Mouse (Mus musculus): ENCODE measurements around the gene Enpp1.
A peak's percentile ranks its signal among the peaks of the same experiment; 100 is the strongest.

The Enpp1 gene

GRCm38 (mm10) chr10:24711480-24712366 is at the start of gene Enpp1:
Enpp1 (minus strand) TSS chr10:24712159.
- peak; percentile 54 to 65 for DNase-seq

DNA sequence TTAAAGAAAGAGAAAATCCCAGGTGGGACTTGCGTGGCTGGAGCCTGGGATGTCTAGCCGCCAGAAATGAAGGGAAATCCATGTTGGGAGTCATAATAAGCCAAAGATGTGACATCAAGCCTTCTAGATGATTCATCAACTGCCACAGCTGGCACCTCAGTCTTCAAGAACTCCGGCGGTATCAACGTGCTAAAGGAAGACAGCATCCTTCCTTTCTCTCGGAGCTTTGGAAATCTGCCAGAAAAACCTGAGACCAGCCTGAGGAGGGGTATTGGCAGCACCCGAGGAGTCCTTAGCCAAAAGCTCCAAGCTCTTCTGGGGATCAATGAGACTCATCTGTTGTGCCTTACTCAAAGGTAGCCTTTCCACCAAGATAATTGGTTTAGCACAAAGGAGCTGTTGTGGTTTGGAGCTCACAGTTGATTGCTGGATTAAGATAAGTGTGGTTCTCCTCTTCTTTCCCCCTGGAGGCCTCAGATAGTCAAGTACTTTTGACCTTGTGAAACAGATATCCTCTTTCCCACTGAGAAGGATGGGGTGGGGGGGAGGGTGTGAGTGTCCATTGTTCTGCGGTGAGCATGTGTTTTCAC is 46.5 kb upstream of the Enpp1 start:
- no peak for DNase-seq

DNA sequence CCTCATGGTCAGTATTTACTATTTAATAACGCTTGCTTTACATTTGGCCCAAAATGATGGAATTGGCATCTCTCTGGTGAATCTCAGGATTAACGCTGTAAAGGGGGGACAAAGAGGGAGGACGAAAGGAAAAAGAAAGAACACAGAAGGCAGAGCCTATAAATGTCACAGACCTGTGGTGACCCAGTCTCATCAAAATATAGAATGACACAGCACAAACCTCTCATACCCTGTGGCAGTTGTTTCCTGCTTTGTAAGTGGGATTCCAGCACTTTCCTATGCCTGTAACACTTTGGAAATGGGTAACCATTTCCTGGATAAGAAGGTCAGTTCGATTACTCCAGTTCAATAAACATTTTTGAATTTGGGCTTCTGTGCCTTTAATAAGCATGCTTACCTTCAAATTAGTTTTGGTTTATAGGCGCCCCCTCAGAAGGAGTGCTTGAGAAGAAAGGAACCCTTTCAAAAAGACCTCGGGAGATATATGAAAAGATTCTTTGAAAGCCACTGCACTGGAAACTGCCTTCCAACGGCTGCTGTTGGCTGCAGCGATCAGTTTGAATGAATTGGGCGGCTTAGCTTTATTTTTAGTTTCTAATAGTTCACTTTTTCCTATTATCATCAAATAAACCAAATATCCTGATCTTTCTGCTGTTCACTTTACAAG is 43.0 kb upstream of the Enpp1 start:
- DNase-seq = no peak

- DNase-seq = peak; percentile 46 to 51
These were observed 42.4 kb upstream of the Enpp1 start for GRCm38 (mm10) chr10:24754251-24754835.

DNA sequence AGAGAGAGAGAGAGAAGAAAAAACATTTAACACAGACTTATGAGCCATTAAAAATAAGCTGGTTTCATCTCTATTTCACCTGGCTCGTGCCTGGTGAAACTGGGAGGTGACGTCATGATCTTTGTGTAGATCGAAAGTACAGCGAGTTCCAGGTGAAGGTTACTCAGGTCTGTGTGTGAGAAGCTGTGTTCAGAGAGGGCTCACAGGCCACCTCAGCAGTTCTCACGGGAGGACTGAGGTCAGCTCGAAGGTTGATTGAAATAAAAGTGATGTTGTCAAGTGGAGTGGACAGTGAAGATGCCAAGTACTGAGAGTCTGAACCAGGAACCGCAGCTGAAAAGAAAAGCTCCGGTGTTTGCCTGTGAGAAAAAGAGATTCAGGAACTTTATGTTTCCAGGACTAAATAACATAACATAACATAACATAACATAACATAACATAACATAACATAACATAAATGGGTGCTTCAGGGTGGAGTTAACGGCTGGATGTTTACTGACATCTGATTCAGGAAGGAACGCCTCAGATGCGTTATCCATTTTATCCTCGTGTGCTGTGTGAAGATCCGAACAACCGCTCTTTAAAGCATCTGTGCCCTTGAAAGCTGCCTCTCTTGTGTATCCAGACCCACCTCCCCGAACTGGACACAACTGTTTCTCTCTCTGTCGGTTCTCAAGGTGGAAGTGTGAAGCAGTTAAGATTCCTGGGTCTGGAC is 41.7 kb upstream of the Enpp1 start:
- no peak for DNase-seq

GRCm38 (mm10) chr10:24742950-24743487 is 31.1 kb upstream of the Enpp1 start:
- DNase-seq = no peak

GRCm38 (mm10) chr10:24741229-24742198 is 29.6 kb upstream of the Enpp1 start:
- no peak for DNase-seq

DNA sequence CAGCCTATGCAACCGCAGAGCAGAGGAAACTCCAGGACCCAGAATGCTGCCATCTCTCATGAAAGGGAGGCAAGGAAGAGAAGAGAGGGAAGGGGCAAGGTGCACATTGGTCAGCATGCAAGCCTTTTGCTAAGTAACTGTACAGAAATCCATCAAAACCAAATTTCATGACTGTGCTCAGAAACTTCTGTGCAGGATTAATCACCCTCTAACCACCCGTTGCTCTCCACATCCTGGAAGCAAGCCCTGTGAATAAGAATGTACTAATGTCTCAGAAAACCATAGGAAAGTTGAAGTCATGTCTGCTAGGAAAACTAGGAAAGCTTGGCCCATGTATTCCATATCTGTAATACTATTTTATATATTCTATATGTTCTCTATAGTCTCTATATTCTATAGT is 27.2 kb upstream of the Enpp1 start:
- no peak for DNase-seq

- DNase-seq = no peak
These were observed 26.5 kb upstream of the Enpp1 start for GRCm38 (mm10) chr10:24738456-24738855.

DNA sequence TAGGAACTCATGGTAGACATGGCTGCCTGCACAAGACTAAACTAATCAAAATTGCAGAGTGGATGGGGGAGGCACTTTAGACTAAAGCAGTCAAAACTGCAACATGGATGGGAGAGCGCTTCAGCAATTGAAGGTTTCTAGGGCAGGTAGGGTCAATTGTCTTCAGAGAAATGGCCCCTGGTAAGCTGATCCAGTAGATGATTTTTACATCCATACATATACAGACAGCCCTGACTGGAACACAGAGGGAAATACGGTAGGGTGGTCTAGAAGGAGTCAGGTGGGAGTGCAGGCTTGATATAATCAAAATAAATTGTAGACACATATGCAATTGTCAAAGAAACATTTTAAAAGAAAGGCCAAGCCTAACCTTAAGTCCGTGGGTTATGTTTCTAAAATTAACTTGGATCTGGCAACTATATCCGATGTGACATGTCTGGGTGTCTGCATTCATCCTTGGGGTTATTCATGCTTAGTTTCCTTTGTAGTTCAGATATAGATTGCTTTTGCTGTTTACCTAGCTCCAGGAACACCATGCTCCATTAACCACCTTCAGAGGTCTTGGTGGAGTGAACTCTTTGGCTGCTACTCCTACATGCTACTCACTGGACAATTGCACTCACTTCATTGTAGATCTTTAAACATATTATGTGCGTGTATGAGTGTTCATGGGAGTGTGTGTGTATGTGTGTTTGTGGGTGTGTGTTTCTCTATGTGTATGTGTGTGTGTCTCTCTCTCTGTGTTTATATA is 23.2 kb upstream of the Enpp1 start:
- no peak for DNase-seq

- no peak for DNase-seq
These were observed 15.5 kb upstream of the Enpp1 start for GRCm38 (mm10) chr10:24727478-24727877.

DNA sequence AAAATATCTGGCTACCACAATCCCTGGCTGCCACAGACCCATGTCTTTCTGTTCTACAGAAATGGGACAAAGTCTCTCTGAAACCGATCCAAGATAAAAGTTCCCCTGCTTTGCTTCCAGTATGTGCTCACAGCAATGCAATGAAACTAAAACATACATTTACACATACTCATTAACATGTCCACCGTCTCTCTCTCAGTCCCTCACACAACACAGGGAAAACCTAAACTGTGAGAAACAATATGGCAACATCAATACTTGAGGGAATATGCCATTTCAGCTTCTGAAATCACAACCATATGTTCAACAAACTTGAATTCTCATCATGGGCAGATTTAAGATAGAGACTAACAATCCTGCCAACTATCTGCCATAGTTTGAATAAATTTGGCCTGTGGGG is 13.2 kb upstream of the Enpp1 start:
- no peak for DNase-seq

GRCm38 (mm10) chr10:24721841-24722240 is 9.9 kb upstream of the Enpp1 start:
- DNase-seq = no peak

- no peak for DNase-seq
These were observed 7.4 kb upstream of the Enpp1 start for GRCm38 (mm10) chr10:24719383-24719782.

- no peak for DNase-seq
These were observed 6.8 kb upstream of the Enpp1 start for GRCm38 (mm10) chr10:24718720-24719119.

- no peak for DNase-seq
These were observed 6.1 kb upstream of the Enpp1 start for GRCm38 (mm10) chr10:24718058-24718457.

DNA sequence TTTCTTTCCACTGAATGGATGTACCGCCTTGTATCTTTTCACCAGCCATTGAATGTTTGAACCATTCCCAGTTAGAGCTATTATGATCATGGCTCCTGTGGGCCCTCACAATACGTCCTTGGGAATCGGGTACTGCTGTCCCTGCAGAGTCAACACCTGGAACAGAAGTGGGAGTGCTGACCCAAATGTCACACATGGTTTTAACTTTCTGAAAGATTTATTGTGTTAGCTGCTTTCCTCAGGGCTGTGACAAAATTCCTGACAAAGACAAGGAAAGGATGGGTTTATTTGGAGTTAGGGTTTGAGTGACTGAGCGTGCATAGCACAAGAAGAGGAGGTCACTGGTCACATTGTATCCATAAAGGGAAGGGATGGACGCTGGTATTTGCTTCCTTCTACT is 4.3 kb upstream of the Enpp1 start:
- DNase-seq = no peak

GRCm38 (mm10) chr10:24712901-24713300 is 942 bp upstream of the Enpp1 start:
- DNase-seq = no peak

GRCm38 (mm10) chr10:24712367-24712761 is 405 bp upstream of the Enpp1 start:
- no peak for DNase-seq

- DNase-seq = peak in 1 of 2 experiments; percentile 2
These were observed 888 bp downstream of the Enpp1 start for GRCm38 (mm10) chr10:24711071-24711470.

Data from thymus, postnatal 36 days (tissue).